Mouse (Mus musculus) midbrain, embryonic 16.5 days (tissue): ENCODE data around the gene Masp1. TPM values are rescaled to one million over a fixed set of nuclear protein-coding genes. Genes with fewer than 3 reads are reported as not detected.

ENCODE experiments used
- ATAC-seq: fragments of 200-750 bp; cut with Nextera tagmentation; 2 replicates; pipeline ENCODE4 v1.8.0; 2017; ENCODE audit warnings: moderate TSS enrichment
- H3K27ac ChIP-seq: fragments of 300-500 bp; sonication (generic); 2 replicates; pipeline ENCODE4 v1.5.1; 2014; ENCODE audit warnings: mild to moderate bottlenecking, low read length, mixed read lengths
- H3K27me3 ChIP-seq: fragments of 300-500 bp; sonication (generic); 2 replicates; pipeline ENCODE4 v1.6.1; 2014; ENCODE audit warnings: low read depth, low read length, mixed read lengths; ENCODE audit not compliant: control insufficient read depth, insufficient read depth
- H3K36me3 ChIP-seq: fragments of 300-500 bp; sonication (generic); 2 replicates; pipeline ENCODE4 v1.6.1; 2014; ENCODE audit warnings: mild to moderate bottlenecking, low read length, moderate library complexity, mixed read lengths; ENCODE audit not compliant: control insufficient read depth, insufficient read depth
- H3K4me1 ChIP-seq: fragments of 300-500 bp; sonication (generic); 2 replicates; pipeline ENCODE4 v1.6.1; 2014; ENCODE audit warnings: mild to moderate bottlenecking, low read length, mixed read lengths; ENCODE audit not compliant: control insufficient read depth, insufficient read depth
- H3K4me2 ChIP-seq: fragments of 300-500 bp; sonication (generic); 2 replicates; pipeline ENCODE4 v1.6.1; 2014; ENCODE audit warnings: mild to moderate bottlenecking, low read length, mixed read lengths
- H3K4me3 ChIP-seq: fragments of 300-500 bp; sonication (generic); 2 replicates; pipeline ENCODE4 v1.5.1; 2014; ENCODE audit warnings: low read depth, mild to moderate bottlenecking, low read length, moderate library complexity, mixed read lengths
- H3K9ac ChIP-seq: fragments of 300-500 bp; sonication (generic); 2 replicates; pipeline ENCODE4 v1.6.1; 2014; ENCODE audit warnings: low read depth, low read length, mixed read lengths
- H3K9me3 ChIP-seq: fragments of 300-500 bp; sonication (generic); replicated peaks from 2 replicates; pipeline ENCODE4 v1.6.1; 2014; ENCODE audit warnings: mild to moderate bottlenecking, low read length, mixed read lengths; ENCODE audit not compliant: control insufficient read depth, poor library complexity, severe bottlenecking
- WGBS: fragments of 180-500 bp; shearing (Covaris S2); extraction: QIAGEN DNeasy Blood & Tissue Kit; methylation state at CpG from one replicate; pipeline ENCODE4 v1.1.7; 2014; 5-methylcytosine and 5-hydroxymethylcytosine counted together
- polyA plus RNA-seq: library from polyadenylated mRNA; unstranded; fragments of >200 nt; fragmentation: Nextera tagmentation; extraction: Ambion mirVana; gene quantifications from 2 replicates; pipeline ENCODE4 v1.2.1, GENCODE M21; 2015

The Masp1 gene
- polyA plus RNA-seq, 1 experiment from 2014 or later = 29.6 TPM

DNA sequence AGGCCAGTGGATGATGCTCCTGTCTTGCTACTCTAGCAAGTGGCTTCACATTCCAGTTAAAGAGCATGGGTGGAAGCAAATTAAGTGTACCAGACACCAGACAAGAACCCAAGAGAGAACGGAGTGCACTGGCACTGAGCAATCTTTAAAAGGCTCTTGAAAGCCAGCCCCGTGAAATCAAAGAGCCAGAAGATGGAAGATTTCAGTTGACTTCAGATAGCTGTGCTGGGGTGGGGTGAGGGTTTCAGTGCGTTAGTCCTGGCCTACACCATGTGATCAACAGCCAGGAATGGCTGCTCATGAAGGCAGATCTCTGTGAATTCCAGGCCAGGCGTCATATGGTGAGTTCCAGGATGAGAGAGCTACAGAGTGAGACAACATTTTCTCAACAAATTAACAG lies 17.3 kb downstream of the Masp1 start:
- no peaks in the 10 kb centered on the region for H3K9me3 ChIP-seq
- no peaks in the 10 kb centered on the region for H3K36me3 ChIP-seq
- H3K4me3 ChIP-seq = no peak overlapping the region
- no peaks in the 10 kb centered on the region for H3K27me3 ChIP-seq
- H3K27ac ChIP-seq = no peak overlapping the region
- H3K4me2 ChIP-seq = no peak overlapping the region
- no peak overlapping the region for H3K9ac ChIP-seq
- H3K4me1 ChIP-seq = peaks cover 13% of the 10 kb centered on the region
- WGBS = 65% methylated on average over 4 of the region's 4 CpGs
- ATAC-seq = no peak

DNA sequence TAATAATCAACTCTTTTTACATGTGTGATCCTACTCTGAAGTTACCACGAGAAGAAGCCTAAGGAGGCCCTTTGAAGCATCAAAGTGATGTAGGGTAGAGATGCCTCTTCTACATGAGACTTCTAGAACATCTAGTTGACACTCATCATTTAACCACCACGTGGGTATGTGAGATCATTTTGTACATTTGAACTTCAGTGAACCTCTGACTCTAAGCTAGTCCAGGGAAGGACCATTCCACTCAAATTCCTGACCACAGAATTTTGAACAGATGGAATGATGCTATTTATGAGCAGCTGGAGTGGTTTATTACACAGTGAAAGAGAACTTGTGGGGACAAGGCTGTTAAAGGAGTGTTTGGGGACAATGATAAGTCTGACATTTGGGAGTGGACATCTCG lies 18.1 kb downstream of the Masp1 start:
- no peak for ATAC-seq
- WGBS = 91% methylated on average over 3 of the region's 3 CpGs
- Histone ChIP-seq H3K4me2 (no peak overlapping the region), H3K4me3 (no peak overlapping the region), H3K27ac (no peak overlapping the region), H3K4me1 (peaks cover 13% of the 10 kb centered on the region), H3K27me3 (no peaks in the 10 kb centered on the region), H3K36me3 (no peaks in the 10 kb centered on the region), H3K9ac (no peak overlapping the region), H3K9me3 (no peaks in the 10 kb centered on the region)

DNA sequence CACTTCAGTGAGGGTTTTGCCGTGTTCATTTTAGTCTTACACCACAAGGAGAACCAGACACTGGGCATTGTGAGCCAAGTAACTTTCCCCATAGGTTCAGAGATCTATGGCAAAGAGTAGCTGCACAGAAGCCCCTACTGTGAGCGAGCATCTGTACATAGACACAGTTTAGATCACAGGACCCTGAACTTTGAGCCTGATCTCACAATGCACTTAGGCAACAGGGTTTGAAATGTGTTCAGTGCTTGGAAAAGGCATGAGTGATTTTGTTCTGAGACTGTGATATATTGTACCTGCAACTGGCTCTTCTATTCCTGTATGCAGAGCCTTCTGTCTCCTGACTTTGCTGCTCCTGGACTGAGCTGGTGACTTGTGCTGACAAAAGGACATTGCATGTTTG lies 19.3 kb downstream of the Masp1 start:
- 91% methylated on average over 2 of the region's 2 CpGs for WGBS
- Histone ChIP-seq H3K4me3 (no peak overlapping the region), H3K9ac (no peak overlapping the region), H3K4me1 (peaks cover 15% of the 10 kb centered on the region), H3K36me3 (no peaks in the 10 kb centered on the region), H3K27me3 (no peaks in the 10 kb centered on the region), H3K27ac (no peak overlapping the region), H3K4me2 (no peak overlapping the region), H3K9me3 (no peaks in the 10 kb centered on the region)
- no peak for ATAC-seq

DNA sequence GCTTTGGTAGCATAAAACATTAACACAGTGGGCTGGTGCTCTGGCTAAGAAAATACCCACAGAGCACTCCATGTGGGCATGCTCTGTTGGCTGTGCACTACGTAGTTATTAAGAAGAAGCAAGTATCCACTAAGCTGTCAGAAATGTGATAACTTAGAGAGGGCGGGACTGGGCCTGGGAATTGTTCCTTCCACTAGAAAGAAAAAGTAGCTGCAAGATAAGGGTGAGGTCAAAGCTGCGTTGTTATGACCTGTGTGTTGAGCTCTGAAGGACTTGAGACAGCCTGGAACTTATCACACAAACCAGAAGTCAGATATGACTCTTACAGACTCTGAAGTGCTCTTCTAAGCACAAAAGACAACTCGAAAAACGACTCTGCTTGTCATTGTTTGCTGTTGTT lies 20.1 kb downstream of the Masp1 start:
- H3K4me3 ChIP-seq = no peak overlapping the region
- no peak for ATAC-seq
- H3K27me3 ChIP-seq = no peaks in the 10 kb centered on the region
- WGBS = 87% methylated on average over 5 of the region's 5 CpGs
- H3K4me1 ChIP-seq = peaks cover 15% of the 10 kb centered on the region
- H3K27ac ChIP-seq = no peak overlapping the region
- no peak overlapping the region for H3K4me2 ChIP-seq
- H3K9ac ChIP-seq = no peak overlapping the region
- H3K9me3 ChIP-seq = no peaks in the 10 kb centered on the region
- H3K36me3 ChIP-seq = no peaks in the 10 kb centered on the region

DNA sequence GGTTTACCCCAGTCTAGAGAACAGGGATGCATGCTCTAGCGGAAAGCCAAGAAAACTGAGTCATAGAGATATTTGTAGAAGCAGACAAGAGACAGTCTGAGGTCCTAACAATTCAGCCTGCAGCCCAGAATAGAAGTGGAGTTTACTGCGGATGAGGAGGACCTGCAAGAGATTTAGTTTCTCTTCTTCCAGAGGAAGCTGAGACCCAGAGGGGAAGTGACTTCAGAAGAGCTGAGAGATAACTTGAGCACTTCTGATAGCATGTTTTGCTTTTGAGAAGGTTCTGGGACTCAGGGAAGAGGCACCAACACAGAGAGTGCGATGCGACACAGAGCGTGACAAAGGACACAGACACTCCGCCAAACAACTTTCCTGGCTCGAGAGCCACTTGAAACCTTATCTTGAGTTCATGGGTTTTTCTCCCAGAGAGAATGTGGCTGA lies 21.9 kb downstream of the Masp1 start:
- no peaks in the 10 kb centered on the region for H3K9me3 ChIP-seq
- H3K4me3 ChIP-seq = no peak overlapping the region
- no peaks in the 10 kb centered on the region for H3K27me3 ChIP-seq
- no peak for ATAC-seq
- no peak overlapping the region for H3K27ac ChIP-seq
- no peak overlapping the region for H3K9ac ChIP-seq
- H3K4me2 ChIP-seq = no peak overlapping the region
- H3K4me1 ChIP-seq = 0 out of 2 replicates have a peak, but pooled peaks cover 2% of the 10 kb centered on the region
- 80% methylated on average over 7 of the region's 7 CpGs for WGBS
- H3K36me3 ChIP-seq = 0 out of 2 replicates have a peak, but pooled peaks cover 2% of the 10 kb centered on the region

DNA sequence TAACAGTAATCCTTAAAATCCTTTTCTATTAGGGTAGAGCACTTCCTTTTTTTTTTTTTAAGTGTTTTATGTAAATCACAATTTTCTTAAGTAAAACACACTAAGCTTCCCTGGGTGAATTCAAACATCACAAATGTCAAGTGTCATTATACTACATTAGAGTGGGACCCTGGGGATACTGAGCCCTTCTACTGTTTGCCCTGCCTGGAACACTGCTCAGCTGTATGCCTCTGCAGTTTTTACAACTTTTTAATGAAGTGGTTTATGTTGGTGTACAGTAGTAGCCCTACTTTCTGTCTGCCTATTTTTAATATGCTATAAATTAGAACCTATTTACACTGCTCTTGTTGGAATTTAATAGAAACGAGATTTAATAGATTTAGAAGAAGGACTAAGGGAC lies 22.7 kb downstream of the Masp1 start:
- no peak overlapping the region for H3K4me2 ChIP-seq
- H3K36me3 ChIP-seq = 0 out of 2 replicates have a peak, but pooled peaks cover 2% of the 10 kb centered on the region
- H3K9me3 ChIP-seq = no peaks in the 10 kb centered on the region
- H3K9ac ChIP-seq = no peak overlapping the region
- 78% methylated on average over 1 of the region's 1 CpGs for WGBS
- ATAC-seq = no peak
- H3K4me3 ChIP-seq = no peak overlapping the region
- no peak overlapping the region for H3K27ac ChIP-seq
- H3K27me3 ChIP-seq = no peaks in the 10 kb centered on the region
- 0 out of 2 replicates have a peak, but pooled peaks cover 2% of the 10 kb centered on the region for H3K4me1 ChIP-seq

DNA sequence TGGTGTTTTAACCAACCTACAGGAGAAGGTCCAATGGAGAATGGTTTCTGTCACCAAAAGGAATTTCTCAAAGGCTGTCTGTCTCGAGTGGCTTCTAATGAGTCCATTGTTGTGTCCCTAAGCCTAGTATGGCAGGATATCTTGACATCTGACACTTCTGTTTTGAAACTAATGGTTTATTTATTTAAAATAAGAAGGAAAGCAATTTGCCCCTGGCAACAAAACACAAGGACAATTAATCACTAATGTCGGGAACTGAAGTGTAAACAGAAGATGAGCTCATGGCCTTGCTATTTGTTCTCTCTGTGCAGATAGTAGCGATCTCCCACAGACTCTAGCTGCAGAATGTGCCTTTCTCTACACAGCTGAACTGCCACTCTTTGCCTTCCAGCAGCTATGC lies 23.2 kb downstream of the Masp1 start:
- Histone ChIP-seq H3K27ac (no peak overlapping the region), H3K4me1 (0 out of 2 replicates have a peak, but pooled peaks cover 2% of the 10 kb centered on the region), H3K27me3 (no peaks in the 10 kb centered on the region), H3K4me3 (no peak overlapping the region), H3K9me3 (no peaks in the 10 kb centered on the region), H3K36me3 (0 out of 2 replicates have a peak, but pooled peaks cover 4% of the 10 kb centered on the region), H3K4me2 (no peak overlapping the region), H3K9ac (no peak overlapping the region)
- WGBS = 11% methylated on average over 3 of the region's 3 CpGs
- ATAC-seq = no peak

DNA sequence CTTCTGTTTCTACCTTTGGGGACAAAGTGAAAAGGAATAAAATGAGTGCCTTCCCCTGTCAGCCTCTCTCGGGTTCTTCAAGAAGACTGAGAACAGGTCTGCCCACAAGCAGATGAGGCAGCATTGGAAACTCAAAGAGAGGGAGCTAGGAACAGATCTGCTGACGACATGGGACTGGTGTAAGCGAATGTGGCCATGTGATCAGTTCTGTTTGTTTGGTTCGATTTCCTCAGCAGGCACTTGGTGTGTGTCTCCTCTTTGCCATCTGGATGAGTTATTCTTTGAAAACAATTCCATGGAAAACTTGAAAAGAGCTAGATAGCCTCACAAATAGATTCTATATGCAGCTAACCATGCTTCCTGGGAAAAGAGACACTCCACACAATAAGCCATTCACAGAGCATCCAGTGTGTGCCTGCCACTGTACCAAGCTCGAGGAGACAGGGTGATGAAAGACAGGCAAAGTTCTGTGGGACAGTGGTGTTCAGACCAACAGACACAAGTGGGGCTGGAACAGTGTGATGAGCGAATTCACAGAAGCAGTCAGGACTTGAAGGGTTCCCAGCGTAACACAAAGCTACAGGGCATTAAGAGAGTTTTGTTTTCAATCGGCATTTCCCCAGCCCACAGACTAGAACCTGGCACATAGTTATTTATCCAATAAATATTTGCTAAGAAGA lies 24.2 kb downstream of the Masp1 start:
- ATAC-seq = no peak
- no peaks in the 10 kb centered on the region for H3K27me3 ChIP-seq
- H3K9ac ChIP-seq = no peak overlapping the region
- no peaks in the 10 kb centered on the region for H3K9me3 ChIP-seq
- H3K36me3 ChIP-seq = 0 out of 2 replicates have a peak, but pooled peaks cover 5% of the 10 kb centered on the region
- H3K4me2 ChIP-seq = no peak overlapping the region
- no peak overlapping the region for H3K4me3 ChIP-seq
- 70% methylated on average over 8 of the region's 8 CpGs for WGBS
- no peak overlapping the region for H3K27ac ChIP-seq
- 0 out of 2 replicates have a peak, but pooled peaks cover 2% of the 10 kb centered on the region for H3K4me1 ChIP-seq

DNA sequence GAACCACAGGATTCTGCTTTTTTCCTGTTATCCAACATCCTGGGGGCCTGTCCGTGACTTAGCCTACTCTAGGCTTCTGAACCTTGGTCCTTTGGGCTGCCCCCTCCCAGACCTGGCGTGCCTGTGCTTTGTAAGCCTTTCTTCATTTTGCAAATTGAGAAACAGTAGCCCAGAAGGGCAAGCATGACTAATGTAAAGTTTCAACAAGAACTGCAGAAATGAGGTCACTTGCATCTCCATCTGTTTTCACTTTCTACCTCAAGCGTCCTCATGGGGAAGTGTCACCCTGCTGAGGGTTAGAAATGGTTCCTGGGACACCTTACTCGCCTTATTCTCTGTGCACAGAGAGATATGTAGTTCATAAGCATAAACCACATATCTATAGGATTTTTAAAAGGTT lies 27.8 kb downstream of the Masp1 start:
- H3K27me3 ChIP-seq = no peaks in the 10 kb centered on the region
- H3K9ac ChIP-seq = no peak overlapping the region
- no peaks in the 10 kb centered on the region for H3K9me3 ChIP-seq
- no peak overlapping the region for H3K4me2 ChIP-seq
- WGBS = 87% methylated on average over 4 of the region's 4 CpGs
- H3K4me1 ChIP-seq = 0 out of 2 replicates have a peak, but pooled peaks cover 2% of the 10 kb centered on the region
- ATAC-seq = no peak
- H3K4me3 ChIP-seq = no peak overlapping the region
- H3K36me3 ChIP-seq = peaks cover 7% of the 10 kb centered on the region; the same call in 1 of the 2 replicates
- no peak overlapping the region for H3K27ac ChIP-seq
